ENCODE assay signal across 9 mouse cellular contexts in genomic region chr1:172247679-172248078, GRCm38 (mm10). TPM values are rescaled to one million over a fixed set of nuclear protein-coding genes. Genes with fewer than 3 reads are reported as not detected.
DNase-seq lines count a peak whose midpoint lies in the region; ATAC-seq lines count a peak whose summit lies in the region.
"Had no signal": no experiment of that assay in that cellular context is flagged by ENCODE, and none has a peak within 500 bp of the region (broad histone marks: within the 10 kb centered on the region; RNA-seq: fewer than 3 reads in every experiment).

No protein-coding gene starts in this region.

- DNase-seq in cerebellum, postnatal 14 days: peak; percentile 50 to 52
- DNase-seq in cerebellum, adult 8-10 months: no peak
- DNase-seq in B cell, adult 2 months: peak; percentile 31 to 32
- DNase-seq in c-Kit-positive CD71-negative TER-119-negative erythroid progenitor cells, embryonic 14.5 days (ENCODE audit: low read depth): peak; percentile 10
- peak; percentile 73 for DNase-seq in heart, postnatal 4 days

- no peaks in the 10 kb centered on the region for H3K4me1 ChIP-seq in lung, embryonic 16.5 days (replicated peaks; ENCODE audit: control insufficient read depth, insufficient read depth, low read length)
- no peaks in the 10 kb centered on the region for H3K4me1 ChIP-seq in stomach, embryonic 14.5 days (ENCODE audit: control insufficient read depth, insufficient read depth, low read length)

- H3K4me2 ChIP-seq in lung, embryonic 16.5 days (ENCODE audit: low read depth, low read length): no peak overlapping the region
- H3K4me2 ChIP-seq in stomach, embryonic 14.5 days (replicated peaks; ENCODE audit: low read depth, low read length): no peak overlapping the region

- no peak overlapping the region for H3K9ac ChIP-seq in lung, embryonic 16.5 days (ENCODE audit: low read length)
- H3K9ac ChIP-seq in stomach, embryonic 14.5 days (replicated peaks; ENCODE audit: low read depth, low read length): no peak overlapping the region

- WGBS in lung, embryonic 16.5 days: 44% methylated on average over 2 of the region's 2 CpGs
- WGBS in stomach, embryonic 14.5 days: 48% methylated on average over 2 of the region's 2 CpGs

- H3K9me3 ChIP-seq in lung, embryonic 16.5 days (ENCODE audit: control insufficient read depth, low read length): no peaks in the 10 kb centered on the region
- no peaks in the 10 kb centered on the region for H3K9me3 ChIP-seq in stomach, embryonic 14.5 days (ENCODE audit: control insufficient read depth, low read depth, low read length)

- ATAC-seq in lung, embryonic 16.5 days (ENCODE audit: low read depth): 0 out of 2 replicates have a peak, but pooled peaks have one; percentile 31
- peak; percentile 33; the same call in 1 of the 2 replicates for ATAC-seq in stomach, embryonic 14.5 days (ENCODE audit: insufficient number of reproducible peaks, insufficient read depth, low FRiP score, low read depth)
- ATAC-seq in monocyte, adult 5-6 weeks (replicated peaks; ENCODE audit: insufficient number of reproducible peaks, low FRiP score, low TSS enrichment, poor library complexity, severe bottlenecking): no peak

- no peaks in the 10 kb centered on the region for H3K36me3 ChIP-seq in lung, embryonic 16.5 days (ENCODE audit: control insufficient read depth, insufficient read depth, low read length)
- H3K36me3 ChIP-seq in stomach, embryonic 14.5 days (ENCODE audit: control insufficient read depth, insufficient read depth, low read length): no peaks in the 10 kb centered on the region

- H3K27me3 ChIP-seq in lung, embryonic 16.5 days (ENCODE audit: control insufficient read depth, insufficient read depth, low read depth, low read length): peaks cover 11% of the 10 kb centered on the region
- no peaks in the 10 kb centered on the region for H3K27me3 ChIP-seq in stomach, embryonic 14.5 days (ENCODE audit: control insufficient read depth, insufficient read depth, low read length)

- H3K4me3 ChIP-seq in lung, embryonic 16.5 days (ENCODE audit: low read length): no peak overlapping the region
- H3K4me3 ChIP-seq in stomach, embryonic 14.5 days (ENCODE audit: low read depth, low read length): no peak overlapping the region

- no peak overlapping the region for H3K27ac ChIP-seq in lung, embryonic 16.5 days (ENCODE audit: low read length)
- no peak overlapping the region for H3K27ac ChIP-seq in stomach, embryonic 14.5 days (ENCODE audit: low read length)

RNA-seq across cellular contexts. Expression of gene Atp1a4, which starts 10.5 kb away (rescaled TPM):
- total RNA-seq in heart, postnatal 4 days (2021): under 1 TPM in 1 of 2 experiments, not detected in 1; 0.11 TPM
- polyA plus RNA-seq in lung, embryonic 16.5 days (2015; fragmentation: Nextera tagmentation; extraction: Ambion mirVana): not detected in 2 replicates
- not detected in 2 replicates for polyA plus RNA-seq in stomach, embryonic 14.5 days (2014; fragmentation: Nextera tagmentation; extraction: Ambion mirVana)
- total RNA-seq in monocyte, adult 5-6 weeks (2017): 0.43 TPM in 1 of 3 replicates, not detected in the others
- total RNA-seq: layer of hippocampus, postnatal 36 days had no signal

RNA-seq across cellular contexts. Expression of gene Igsf8, which starts 13.8 kb away (rescaled TPM):
- 10 to 100 TPM; 19.1 to 20.1 TPM for total RNA-seq in heart, postnatal 4 days (2021)
- 42.5 and 46.0 TPM in 2 replicates for polyA plus RNA-seq in lung, embryonic 16.5 days (2015; fragmentation: Nextera tagmentation; extraction: Ambion mirVana)
- 36.3 and 38.4 TPM in 2 replicates for polyA plus RNA-seq in stomach, embryonic 14.5 days (2014; fragmentation: Nextera tagmentation; extraction: Ambion mirVana)
- 13.0 to 18.8 TPM (median 16.7 TPM) in 3 replicates for total RNA-seq in monocyte, adult 5-6 weeks (2017)

RNA-seq across cellular contexts. Expression of gene Casq1, which starts 28.0 kb away (rescaled TPM):
- total RNA-seq in heart, postnatal 4 days (2021): 10 to 100 TPM; 11.9 to 18.1 TPM
- polyA plus RNA-seq in lung, embryonic 16.5 days (2015; fragmentation: Nextera tagmentation; extraction: Ambion mirVana): 7.9 and 15.3 TPM in 2 replicates
- polyA plus RNA-seq in stomach, embryonic 14.5 days (2014; fragmentation: Nextera tagmentation; extraction: Ambion mirVana): 13.6 and 13.8 TPM in 2 replicates
- not detected in 3 replicates for total RNA-seq in monocyte, adult 5-6 weeks (2017)

RNA-seq across cellular contexts. Expression of gene Pea15a, which starts 41.1 kb away (rescaled TPM):
- 100 to 1,000 TPM; 140 to 147 TPM for total RNA-seq in heart, postnatal 4 days (2021)
- 139 and 147 TPM in 2 replicates for polyA plus RNA-seq in lung, embryonic 16.5 days (2015; fragmentation: Nextera tagmentation; extraction: Ambion mirVana)
- polyA plus RNA-seq in stomach, embryonic 14.5 days (2014; fragmentation: Nextera tagmentation; extraction: Ambion mirVana): 93.6 and 99.4 TPM in 2 replicates
- 23.3 to 71.6 TPM (median 23.9 TPM) in 3 replicates for total RNA-seq in monocyte, adult 5-6 weeks (2017)

RNA-seq across cellular contexts. Expression of gene Atp1a2, which starts 50.2 kb away (rescaled TPM):
- total RNA-seq in heart, postnatal 4 days (2021): 10 to 100 TPM; 81.9 to 82.8 TPM
- 6.2 and 6.7 TPM in 2 replicates for polyA plus RNA-seq in lung, embryonic 16.5 days (2015; fragmentation: Nextera tagmentation; extraction: Ambion mirVana)
- polyA plus RNA-seq in stomach, embryonic 14.5 days (2014; fragmentation: Nextera tagmentation; extraction: Ambion mirVana): 2.3 TPM in 2 replicates
- total RNA-seq in monocyte, adult 5-6 weeks (2017): not detected in 3 replicates

Comparison
In these comparisons a context has a peak if more than half of its experiments do, and no peak if none do; other contexts are left out.
1. RNA of gene Casq1, which starts 28.0 kb away (total RNA-seq): 11.9 to 18.1 TPM in heart, postnatal 4 days; not detected in monocyte, adult 5-6 weeks; every median in the first group is over 10 times any median in the second.